Mouse (Mus musculus) heart, postnatal 4 days (tissue): ENCODE results near the gene Gcdh. TPM values are rescaled to one million over a fixed set of nuclear protein-coding genes. Genes with fewer than 3 reads are reported as not detected.

Experiments
- DNase-seq: peaks from one replicate; pipeline ENCODE4 v3.0.0; 2021
- total RNA-seq, 2 experiments: library from RNA; stranded (reverse); gene quantifications; 2 replicates each; pipeline ENCODE4 v1.2.3; 2021

Gene Gcdh
- total RNA-seq, 2 experiments from 2014 or later: 29.7 to 33.0 TPM

DNA sequence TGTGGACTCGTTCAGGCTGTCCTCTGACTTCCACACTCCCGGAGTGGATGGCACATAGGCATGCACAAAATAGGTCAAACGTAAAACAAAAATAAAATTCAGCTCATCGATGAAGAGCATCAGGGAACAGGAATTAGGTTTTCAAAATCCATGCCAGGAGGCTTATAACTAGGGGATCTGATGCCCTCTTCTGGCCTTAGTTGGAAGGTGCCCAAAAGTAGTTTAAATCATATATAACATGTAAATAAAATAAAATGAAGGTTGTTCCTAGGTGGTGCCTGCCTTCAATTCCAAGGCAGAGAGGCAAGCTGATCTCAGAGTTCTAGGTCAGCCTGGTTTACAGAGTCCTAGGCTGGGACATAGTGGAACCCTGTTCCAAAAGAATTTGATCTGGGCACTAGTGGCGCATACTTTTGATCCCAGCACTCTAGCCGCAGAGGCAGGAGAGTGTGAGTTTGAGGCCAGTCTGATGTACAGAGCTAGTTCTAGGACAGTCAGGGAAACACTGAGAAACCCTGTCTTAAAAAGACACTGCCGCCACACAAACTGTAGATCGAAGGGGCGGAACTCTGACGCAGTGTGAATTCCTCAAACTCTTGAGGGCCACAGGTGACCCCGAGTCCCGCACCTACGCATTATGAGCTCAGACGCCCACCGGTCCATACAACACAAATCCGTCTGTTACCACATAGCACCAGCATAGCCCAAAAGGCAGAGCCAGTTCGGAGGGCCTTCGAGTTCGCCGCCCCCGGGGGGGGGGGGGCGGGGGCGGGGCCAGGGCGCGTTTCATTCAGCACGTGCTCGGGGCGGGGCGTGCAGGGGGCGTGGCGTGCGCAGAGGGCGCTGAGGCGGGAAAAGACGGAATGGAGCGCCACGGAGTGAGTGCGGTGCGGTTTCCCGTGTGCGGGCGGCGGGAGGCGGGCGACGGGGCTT, 22.1 kb downstream of the Gcdh start, which contains the start of gene Syce2:
TSS of gene Syce2 (plus strand) at position 736 of the 933 bp plus-strand sequence.
- peak; percentile 86 for DNase-seq

- peak; percentile 95 for DNase-seq
Measured at GRCm38 (mm10) chr8:84856864-84857441, 36.8 kb downstream of the Gcdh start, which contains the start of gene Farsa. TSS of gene Farsa (plus strand) at chr8:84856989.

DNA sequence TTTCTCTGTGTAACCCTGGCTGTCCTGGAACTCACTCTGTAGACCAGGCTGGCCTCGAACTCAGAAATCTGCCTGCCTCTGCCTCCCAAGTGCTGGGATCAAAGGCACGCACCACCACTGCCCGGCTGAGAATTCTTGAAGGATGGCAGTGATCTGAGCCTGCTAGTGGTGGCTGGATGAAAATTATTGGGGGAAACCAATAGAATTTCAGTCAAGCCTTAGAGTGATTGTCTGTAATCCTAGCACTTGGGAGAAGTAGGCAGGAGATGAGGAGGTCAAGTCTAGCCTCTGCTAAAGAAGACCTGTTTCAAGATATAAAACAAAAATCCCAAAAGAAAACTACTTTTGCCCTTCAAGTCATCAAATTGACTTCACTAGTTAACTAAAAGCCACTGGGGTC, 37.3 kb downstream of the Gcdh start:
- DNase-seq: no peak

DNA sequence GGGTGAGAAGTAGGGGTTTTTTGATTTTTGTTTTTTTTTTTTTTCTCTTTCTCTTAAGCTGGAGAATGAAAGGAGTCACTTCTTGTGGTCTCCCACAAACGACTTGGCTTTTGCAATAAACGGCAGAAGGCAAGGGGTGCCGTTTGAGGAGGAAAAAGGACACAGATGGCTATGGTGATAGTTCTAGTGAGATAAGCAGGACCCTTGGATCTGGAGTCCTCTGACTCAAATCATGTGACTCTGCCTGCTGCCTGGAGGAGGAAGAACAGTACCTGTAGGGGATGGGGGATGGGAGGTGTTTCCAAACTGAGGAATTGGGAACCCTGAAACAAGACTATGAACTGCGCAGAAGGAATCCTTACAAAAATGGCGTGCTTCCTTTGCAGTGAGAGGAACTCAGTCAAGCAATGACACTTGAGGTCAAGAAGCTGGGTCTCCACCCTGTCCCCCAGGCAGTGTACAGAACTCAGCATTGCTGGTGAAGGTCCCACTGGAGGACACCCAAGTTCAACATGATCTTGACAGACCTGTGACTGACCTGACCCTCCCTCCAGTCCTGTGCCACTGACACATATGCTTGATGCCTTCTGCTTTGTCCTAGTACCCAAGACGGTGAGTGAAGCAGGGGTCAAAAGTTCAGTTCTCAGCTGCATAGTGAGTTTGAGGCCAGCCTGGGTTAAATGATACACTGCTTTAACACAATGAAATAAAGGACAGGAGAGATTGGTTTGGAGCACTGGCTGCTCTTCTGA, 45.9 kb downstream of the Gcdh start:
- no peak for DNase-seq

- DNase-seq: peak; percentile 99
Measured at GRCm38 (mm10) chr8:84846722-84847572, 46.8 kb downstream of the Gcdh start, which contains the start of gene Calr. TSS of gene Calr (minus strand) at chr8:84846934.

GRCm38 (mm10) chr8:84846094-84846721, 47.5 kb downstream of the Gcdh start:
- DNase-seq: no peak

- peak; percentile 71 for DNase-seq
Measured at GRCm38 (mm10) chr8:84845355-84846093, 48.2 kb downstream of the Gcdh start.

GRCm38 (mm10) chr8:84844397-84845070, 49.2 kb downstream of the Gcdh start:
- no peak for DNase-seq

DNA sequence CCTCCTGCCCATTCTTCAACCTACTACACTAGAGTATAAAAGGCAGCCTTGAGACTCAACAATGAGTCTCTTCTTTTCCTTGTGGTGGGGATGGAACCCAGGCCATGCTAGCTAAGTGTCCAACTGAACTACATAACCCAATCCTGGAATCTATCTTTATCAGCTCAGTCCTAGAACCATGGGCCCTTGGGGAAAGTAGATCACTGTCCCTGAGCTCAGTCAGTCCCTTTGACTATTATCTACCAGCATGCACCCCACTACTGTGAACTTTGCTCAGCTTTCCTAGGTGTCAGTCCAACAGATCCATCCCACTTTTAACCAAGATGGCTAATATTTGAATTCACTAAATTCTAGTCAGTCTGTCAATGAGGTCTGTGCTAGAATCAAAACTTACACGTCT, 52.2 kb downstream of the Gcdh start:
- DNase-seq: no peak

DNA sequence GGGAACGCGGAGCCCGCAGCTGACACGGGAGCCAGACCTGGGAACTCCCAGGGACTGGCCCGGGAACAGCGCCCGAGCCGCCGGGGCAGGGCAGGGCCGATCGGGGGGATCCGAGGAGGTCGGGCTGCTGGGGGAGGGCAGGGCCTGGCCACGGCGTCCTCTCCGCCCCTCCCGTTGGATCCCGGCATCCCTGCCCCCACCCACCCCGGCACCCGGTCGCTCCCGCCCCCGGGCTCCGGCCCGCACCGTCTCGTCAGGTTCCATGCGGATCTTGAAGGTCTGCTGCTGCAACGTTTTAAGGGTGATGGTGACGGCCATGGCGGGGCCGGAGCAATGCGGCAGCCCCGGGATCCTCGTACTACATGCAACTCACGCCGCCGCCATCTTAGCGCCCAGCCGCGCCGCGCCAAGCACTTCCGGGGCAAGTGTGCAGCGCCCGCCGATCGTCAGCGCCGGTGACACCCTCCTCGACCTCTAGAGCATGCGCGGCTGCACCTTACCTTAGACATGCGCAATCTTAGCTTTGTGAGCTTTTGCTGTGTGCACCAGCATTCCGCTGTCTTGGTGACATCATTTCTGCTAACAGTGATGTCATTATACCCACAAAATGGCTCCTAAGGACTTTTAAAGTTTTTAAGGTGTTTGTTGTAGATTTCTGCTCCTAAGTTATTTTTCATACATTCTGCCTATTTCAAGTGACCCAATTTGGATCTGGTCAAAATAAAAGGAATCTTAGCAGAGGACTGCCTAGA, 53.3 kb downstream of the Gcdh start, which contains the start of gene Rad23a:
TSS of gene Rad23a (minus strand) at position 418 of the 752 bp plus-strand sequence.
- DNase-seq: peak; percentile 92

DNA sequence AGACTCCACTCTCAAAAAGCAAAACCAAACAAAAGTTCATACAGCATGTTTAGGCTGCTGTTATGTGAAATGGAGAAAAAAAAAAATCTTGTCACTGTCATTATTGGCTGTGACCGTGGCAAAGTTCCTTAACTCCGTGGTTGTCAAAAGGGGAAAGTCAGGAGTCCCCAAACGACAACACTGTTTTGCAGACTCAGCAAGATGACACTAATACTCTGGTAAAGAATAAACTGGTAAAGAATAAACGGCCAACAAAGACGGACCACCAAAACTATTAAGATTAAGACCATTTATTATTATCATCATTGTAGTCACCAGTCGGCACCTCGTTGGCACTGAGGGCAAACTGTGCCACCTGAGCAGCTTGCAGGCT, 53.9 kb downstream of the Gcdh start:
- no peak for DNase-seq

DNA sequence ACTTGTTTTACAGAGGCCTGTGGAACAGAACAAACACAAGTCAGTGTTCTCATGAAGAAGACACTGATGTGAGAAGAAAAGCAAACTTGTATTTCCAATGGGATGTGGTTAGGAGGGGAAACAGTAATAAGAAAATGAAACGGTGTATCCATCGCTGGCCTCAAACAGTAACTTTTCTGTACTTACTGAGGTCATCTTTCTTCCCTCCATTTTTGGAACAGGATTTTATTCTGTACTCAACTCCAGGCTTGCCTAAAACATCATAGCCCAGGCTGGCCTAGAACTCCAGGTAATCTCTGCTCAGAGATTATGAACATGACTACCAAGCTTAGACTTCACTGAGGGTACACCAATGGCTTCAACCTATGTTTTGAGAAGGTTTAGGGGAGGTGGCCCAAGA, 54.3 kb downstream of the Gcdh start:
- no peak for DNase-seq

DNA sequence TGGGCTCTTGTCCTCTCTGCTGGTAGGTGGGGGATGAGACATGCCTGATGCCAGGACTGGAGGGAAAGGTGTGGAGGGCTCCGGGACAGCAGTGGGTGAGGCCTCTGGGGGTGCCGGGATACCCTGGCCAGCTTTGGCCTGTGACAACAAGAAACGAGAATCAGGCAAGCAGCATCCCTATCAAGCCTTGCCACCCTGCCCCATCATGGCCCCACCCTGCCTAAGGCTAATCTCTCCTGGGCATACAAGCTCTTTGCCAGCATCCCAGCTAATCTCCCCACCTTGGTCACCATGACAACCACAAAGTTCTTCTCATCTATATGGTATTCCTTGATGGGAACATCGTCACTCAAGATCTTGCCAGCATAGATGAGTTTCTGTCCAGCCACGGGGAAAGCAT, 55.2 kb downstream of the Gcdh start:
- DNase-seq: no peak

GRCm38 (mm10) chr8:84837912-84838470, 55.7 kb downstream of the Gcdh start:
- no peak for DNase-seq

DNA sequence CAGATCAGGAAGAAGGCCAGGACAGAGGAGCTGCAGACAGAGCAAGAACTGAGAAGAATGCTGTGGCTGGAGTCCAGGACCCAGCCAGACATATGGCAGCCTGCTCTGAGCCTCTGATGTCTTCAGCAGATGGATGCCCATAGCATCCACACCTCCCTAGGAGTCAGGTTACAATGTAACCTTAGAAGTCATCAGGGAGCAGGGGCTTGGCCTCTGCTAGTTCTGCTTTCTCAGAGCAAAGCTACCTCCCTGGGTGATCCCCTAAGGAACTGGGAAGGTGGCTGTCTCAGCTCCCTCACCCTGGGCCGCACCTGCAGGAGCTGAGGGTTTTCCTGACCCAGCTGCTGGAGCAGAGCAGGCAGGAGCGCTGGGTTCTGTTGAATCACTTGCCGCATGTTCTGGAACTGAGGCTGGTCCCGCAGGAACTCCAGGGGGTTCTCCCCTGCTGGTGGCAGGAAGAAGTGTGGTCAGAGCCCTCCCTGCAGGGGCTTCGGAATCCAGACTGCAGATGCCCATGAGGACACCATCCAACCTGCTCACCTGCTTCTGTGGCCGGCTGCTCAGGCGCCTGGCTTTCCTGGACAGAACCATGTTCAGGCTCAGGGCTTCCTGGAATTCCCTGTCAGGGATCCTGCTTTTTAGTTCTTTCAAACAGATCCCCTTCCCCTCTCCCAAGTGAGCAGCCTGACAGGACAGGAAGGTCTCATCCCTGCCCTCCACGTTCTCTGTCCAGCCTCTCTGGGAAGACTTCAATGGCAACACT, 56.4 kb downstream of the Gcdh start:
- no peak for DNase-seq
